Comparison of ENCODE assay signal across 20 mouse cellular contexts in the genomic region with DNA sequence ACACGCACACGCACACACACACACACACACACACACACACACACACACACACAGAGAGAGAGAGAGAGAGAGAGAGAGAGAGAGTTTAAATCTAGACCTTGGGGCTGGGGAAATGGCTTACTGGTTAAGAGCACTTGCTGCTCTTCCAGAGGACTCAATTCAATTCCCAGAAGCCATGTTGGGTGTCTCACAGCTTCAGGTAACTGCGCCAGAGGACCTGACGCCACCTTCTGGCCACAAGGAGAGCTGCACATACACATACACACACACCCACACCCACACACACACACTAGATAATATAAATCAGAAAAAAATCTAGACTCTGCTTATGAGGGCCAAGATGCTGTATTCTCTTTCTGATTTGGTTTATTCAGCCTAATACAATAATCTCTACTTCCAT. TPM values are rescaled to one million over a fixed set of nuclear protein-coding genes. Genes with fewer than 3 reads are reported as not detected.
"Had no signal": no experiment of that assay in that cellular context is flagged by ENCODE, and none has a peak within 500 bp of the region (broad histone marks: within the 10 kb centered on the region; RNA-seq: fewer than 3 reads in every experiment).

No protein-coding gene starts in this region.

- H3K9ac ChIP-seq: limb, embryonic 12.5 days; midbrain, embryonic 13.5 days; neural tube, embryonic 15.5 days had no signal

- H3K27ac ChIP-seq: limb, embryonic 12.5 days; midbrain, embryonic 13.5 days; neural tube, embryonic 15.5 days had no signal

- H3K27me3 ChIP-seq: limb, embryonic 12.5 days; midbrain, embryonic 13.5 days; neural tube, embryonic 15.5 days had no signal

- ATAC-seq: intestine, postnatal 0 days; midbrain, embryonic 13.5 days had no signal

- H3K4me1 ChIP-seq: limb, embryonic 12.5 days; midbrain, embryonic 13.5 days; neural tube, embryonic 15.5 days had no signal

- H3K4me3 ChIP-seq: limb, embryonic 12.5 days; midbrain, embryonic 13.5 days; myocyte; neural tube, embryonic 15.5 days had no signal

- H3K9me3 ChIP-seq: limb, embryonic 12.5 days; midbrain, embryonic 13.5 days; neural tube, embryonic 15.5 days had no signal

- DNase-seq: kidney, adult 8-10 months; kidney, postnatal 25 days; lung, postnatal 36 days; thymus, postnatal 36 days had no signal

- H3K36me3 ChIP-seq: limb, embryonic 12.5 days; midbrain, embryonic 13.5 days; neural tube, embryonic 15.5 days had no signal

- H3K4me2 ChIP-seq: limb, embryonic 12.5 days; midbrain, embryonic 13.5 days; neural tube, embryonic 15.5 days had no signal

RNA-seq across cellular contexts. Expression of a gene that starts 4.4 kb away (rescaled TPM):
- total RNA-seq: layer of hippocampus, postnatal 25 days; left cerebral cortex, adult 8-10 months; left cerebral cortex, postnatal 25 days; liver, adult 2 months; megakaryocyte progenitor cell, adult 5-6 weeks; midbrain, postnatal 0 days had no signal
- polyA plus RNA-seq: intestine, postnatal 0 days; kidney, embryonic 16.5 days; limb, embryonic 12.5 days; liver, adult 2 months; liver, embryonic 16.5 days; lung, embryonic 16.5 days; midbrain, embryonic 13.5 days; midbrain, postnatal 0 days; myocyte; neural tube, embryonic 11.5 days; neural tube, embryonic 15.5 days had no signal

RNA-seq across cellular contexts. Expression of a gene that starts 10.4 kb away (rescaled TPM):
- total RNA-seq: layer of hippocampus, postnatal 25 days; left cerebral cortex, adult 8-10 months; left cerebral cortex, postnatal 25 days; liver, adult 2 months; megakaryocyte progenitor cell, adult 5-6 weeks; midbrain, postnatal 0 days had no signal
- polyA plus RNA-seq: intestine, postnatal 0 days; kidney, embryonic 16.5 days; limb, embryonic 12.5 days; liver, adult 2 months; liver, embryonic 16.5 days; lung, embryonic 16.5 days; midbrain, embryonic 13.5 days; midbrain, postnatal 0 days; myocyte; neural tube, embryonic 11.5 days; neural tube, embryonic 15.5 days; thymus, postnatal 0 days had no signal

RNA-seq across cellular contexts. Expression of a gene that starts 12.9 kb away (rescaled TPM):
- total RNA-seq: layer of hippocampus, postnatal 25 days; left cerebral cortex, adult 8-10 months; left cerebral cortex, postnatal 25 days; liver, adult 2 months; megakaryocyte progenitor cell, adult 5-6 weeks; midbrain, postnatal 0 days had no signal
- polyA plus RNA-seq: intestine, postnatal 0 days; kidney, embryonic 16.5 days; limb, embryonic 12.5 days; liver, adult 2 months; liver, embryonic 16.5 days; lung, embryonic 16.5 days; midbrain, embryonic 13.5 days; midbrain, postnatal 0 days; myocyte; neural tube, embryonic 11.5 days; neural tube, embryonic 15.5 days had no signal

RNA-seq across cellular contexts. Expression of a gene that starts 29.2 kb away (rescaled TPM):
- total RNA-seq: layer of hippocampus, postnatal 25 days; left cerebral cortex, adult 8-10 months; left cerebral cortex, postnatal 25 days; liver, adult 2 months; megakaryocyte progenitor cell, adult 5-6 weeks; midbrain, postnatal 0 days had no signal
- polyA plus RNA-seq: intestine, postnatal 0 days; kidney, embryonic 16.5 days; limb, embryonic 12.5 days; liver, adult 2 months; liver, embryonic 16.5 days; lung, embryonic 16.5 days; midbrain, embryonic 13.5 days; midbrain, postnatal 0 days; myocyte; neural tube, embryonic 11.5 days; neural tube, embryonic 15.5 days; thymus, postnatal 0 days had no signal
